Mouse (Mus musculus) kidney, postnatal 0 days (tissue): ENCODE data around the gene Reg3b. TPM values are rescaled to one million over a fixed set of nuclear protein-coding genes. Genes with fewer than 3 reads are reported as not detected.
A peak's percentile ranks its signal among the peaks of the same experiment; 100 is the strongest.

Experiments used
- ATAC-seq: fragments of 200-750 bp; cut with Nextera tagmentation; replicated peaks from 2 replicates; pipeline ENCODE4 v1.8.0; 2017; ENCODE audit warnings: low read depth, moderate number of reproducible peaks, moderate TSS enrichment, moderate library complexity; ENCODE audit not compliant: low FRiP score
- DNase-seq: peaks from one replicate; pipeline ENCODE4 v3.0.0-alpha.2; 2016; ENCODE audit warnings: low spot score
- H3K27ac ChIP-seq: fragments of 300-500 bp; sonication (generic); 2 replicates; pipeline ENCODE4 v1.5.1; 2014; ENCODE audit warnings: mild to moderate bottlenecking
- H3K27me3 ChIP-seq: fragments of 300-500 bp; sonication (generic); 2 replicates; pipeline ENCODE4 v1.6.1; 2014; ENCODE audit warnings: low read length, mixed read lengths; ENCODE audit not compliant: insufficient read depth
- H3K36me3 ChIP-seq: fragments of 300-500 bp; sonication (generic); 2 replicates; pipeline ENCODE4 v1.6.1; 2014; ENCODE audit warnings: low read length, mixed read lengths; ENCODE audit not compliant: insufficient read depth
- H3K4me1 ChIP-seq: fragments of 300-500 bp; sonication (generic); replicated peaks from 2 replicates; pipeline ENCODE4 v1.6.1; 2014; ENCODE audit warnings: antibody characterized with exemption, low read length, mixed read lengths; ENCODE audit not compliant: insufficient read depth
- H3K4me2 ChIP-seq: fragments of 300-500 bp; sonication (generic); 2 replicates; pipeline ENCODE4 v1.6.1; 2014; ENCODE audit warnings: mild to moderate bottlenecking, low read length, moderate library complexity, mixed read lengths
- H3K4me3 ChIP-seq: fragments of 300-500 bp; sonication (generic); replicated peaks from 2 replicates; pipeline ENCODE4 v1.5.1; 2014; ENCODE audit warnings: low read depth, low read length
- H3K9ac ChIP-seq: fragments of 300-500 bp; sonication (generic); 2 replicates; pipeline ENCODE4 v1.6.1; 2014; ENCODE audit warnings: low read depth, low read length
- H3K9me3 ChIP-seq: fragments of 300-500 bp; sonication (generic); replicated peaks from 2 replicates; pipeline ENCODE4 v1.6.1; 2016; ENCODE audit warnings: low read length, inconsistent platforms, mixed read lengths
- CTCF ChIP-seq: IDR thresholded peaks from 2 replicates; pipeline ENCODE4 v1.5.1; 2016; ENCODE audit warnings: antibody characterized with exemption, low read depth, mild to moderate bottlenecking, moderate library complexity
- WGBS: fragments of 180-500 bp; shearing (Covaris S2); extraction: QIAGEN DNeasy Blood & Tissue Kit; methylation state at CpG from one replicate; pipeline ENCODE4 v1.1.7; 2014; 5-methylcytosine and 5-hydroxymethylcytosine counted together
- polyA plus RNA-seq: library from polyadenylated mRNA; unstranded; fragments of >200 nt; fragmentation: Nextera tagmentation; extraction: Ambion mirVana; gene quantifications from 2 replicates; pipeline ENCODE4 v1.2.1, GENCODE M21; 2015

Gene Reg3b
- polyA plus RNA-seq: not detected in 2 replicates

GRCm38 (mm10) chr6:78370357-78370756 lies at the start of gene Reg3b:
Gene Reg3b (plus strand): TSS chr6:78370657.
- Histone ChIP-seq H3K36me3 (no peaks in the 10 kb centered on the region), H3K4me1 (no peaks in the 10 kb centered on the region), H3K27me3 (no peaks in the 10 kb centered on the region), H3K4me3 (no peak within 1 kb of the TSS), H3K9me3 (no peaks in the 10 kb centered on the region), H3K27ac (no peak within 1 kb of the TSS), H3K4me2 (no peak within 1 kb of the TSS), H3K9ac (no peak within 1 kb of the TSS)
- WGBS: 88% methylated on average over 2 of the region's 2 CpGs
- DNase-seq (no peak), ATAC-seq (no peak)
- TF ChIP-seq CTCF: no peak

GRCm38 (mm10) chr6:78327798-78328197 lies 42.7 kb upstream of the Reg3b start:
- no peak for TF ChIP-seq CTCF

GRCm38 (mm10) chr6:78329166-78329565 lies 41.3 kb upstream of the Reg3b start:
- WGBS: 65% methylated on average over 2 of the region's 2 CpGs
- DNase-seq: no peak

More at GRCm38 (mm10) chr6:78327798-78328197, 42.7 kb upstream of the Reg3b start:
- H3K27me3 ChIP-seq: no peaks in the 10 kb centered on the region
- no peak overlapping the region for H3K4me3 ChIP-seq
- no peak overlapping the region for H3K27ac ChIP-seq
- H3K9ac ChIP-seq: no peak overlapping the region
- ATAC-seq: no peak
- no peak overlapping the region for H3K4me2 ChIP-seq
- DNase-seq: no peak
- H3K36me3 ChIP-seq: no peaks in the 10 kb centered on the region
- H3K4me1 ChIP-seq: no peaks in the 10 kb centered on the region
- no peaks in the 10 kb centered on the region for H3K9me3 ChIP-seq

GRCm38 (mm10) chr6:78331919-78332569 lies 38.4 kb upstream of the Reg3b start:
- Histone ChIP-seq H3K9ac (no peak overlapping the region), H3K4me3 (no peak overlapping the region), H3K27ac (no peak overlapping the region), H3K27me3 (no peaks in the 10 kb centered on the region), H3K4me1 (no peaks in the 10 kb centered on the region), H3K36me3 (no peaks in the 10 kb centered on the region), H3K4me2 (no peak overlapping the region), H3K9me3 (no peaks in the 10 kb centered on the region)
- peak; percentile 54 for DNase-seq
- peak; percentile 70 for TF ChIP-seq CTCF
- ATAC-seq: no peak
- 34% methylated on average over 7 of the region's 7 CpGs for WGBS

More at GRCm38 (mm10) chr6:78329166-78329565, 41.3 kb upstream of the Reg3b start:
- no peak overlapping the region for H3K9ac ChIP-seq
- ATAC-seq: no peak
- H3K4me3 ChIP-seq: no peak overlapping the region
- no peak for TF ChIP-seq CTCF
- H3K4me1 ChIP-seq: no peaks in the 10 kb centered on the region
- no peak overlapping the region for H3K27ac ChIP-seq
- H3K36me3 ChIP-seq: no peaks in the 10 kb centered on the region
- no peak overlapping the region for H3K4me2 ChIP-seq
- H3K9me3 ChIP-seq: no peaks in the 10 kb centered on the region
- no peaks in the 10 kb centered on the region for H3K27me3 ChIP-seq

GRCm38 (mm10) chr6:78340296-78340695 lies 30.2 kb upstream of the Reg3b start:
- ATAC-seq: no peak
- Histone ChIP-seq H3K9me3 (no peaks in the 10 kb centered on the region), H3K27me3 (no peaks in the 10 kb centered on the region), H3K4me2 (no peak overlapping the region), H3K4me1 (no peaks in the 10 kb centered on the region), H3K9ac (no peak overlapping the region), H3K4me3 (no peak overlapping the region), H3K27ac (no peak overlapping the region), H3K36me3 (no peaks in the 10 kb centered on the region)
- no peak for TF ChIP-seq CTCF
- DNase-seq: no peak

- Histone ChIP-seq H3K9ac (no peak overlapping the region), H3K27me3 (no peaks in the 10 kb centered on the region), H3K4me3 (no peak overlapping the region), H3K9me3 (no peaks in the 10 kb centered on the region), H3K36me3 (no peaks in the 10 kb centered on the region), H3K27ac (no peak overlapping the region), H3K4me1 (no peaks in the 10 kb centered on the region), H3K4me2 (no peak overlapping the region)
- WGBS: 67% methylated on average over 2 of the region's 2 CpGs
- TF ChIP-seq CTCF: no peak
- ATAC-seq (no peak), DNase-seq (no peak)
Measured at GRCm38 (mm10) chr6:78341689-78342088, 28.8 kb upstream of the Reg3b start.
